Comparison of ENCODE assay signal across 12 mouse cellular contexts in the genomic region with DNA sequence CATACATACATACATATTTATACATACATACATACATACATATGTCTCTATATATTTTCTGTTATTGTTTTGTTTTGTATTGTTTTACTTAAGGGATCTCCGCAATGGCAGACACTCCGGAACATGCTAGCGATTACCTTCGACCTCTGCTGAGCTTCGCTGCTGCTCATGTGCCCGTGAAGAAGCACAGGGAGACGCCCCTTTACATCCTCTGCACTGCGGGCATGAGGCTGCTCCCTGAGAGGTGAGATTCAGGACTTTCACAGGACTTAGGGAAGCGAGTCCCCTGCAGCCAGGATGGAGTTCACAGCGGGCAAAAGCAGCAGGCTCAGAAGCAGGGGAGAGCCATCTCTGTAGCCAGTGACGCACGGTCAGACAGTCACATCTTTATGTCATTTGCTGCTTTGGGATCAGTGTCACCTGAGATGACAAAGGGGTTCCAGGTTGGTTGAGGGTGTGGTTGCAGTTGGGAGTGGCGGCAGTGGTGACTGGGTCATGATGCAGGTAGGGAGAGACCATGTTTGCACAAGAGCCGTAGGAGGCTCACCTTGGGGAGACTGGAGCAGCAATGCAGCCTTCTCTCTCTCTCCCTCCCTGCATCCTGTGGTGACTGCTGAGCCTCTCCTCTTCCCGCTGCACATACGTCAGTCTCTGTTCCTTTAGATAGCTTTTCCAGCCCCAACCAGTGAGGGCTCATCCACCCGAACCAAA.
"Had no signal": no experiment of that assay in that cellular context is flagged by ENCODE, and none has a peak within 500 bp of the region (broad histone marks: within the 10 kb centered on the region; RNA-seq: fewer than 3 reads in every experiment).

No protein-coding gene starts in this region.

- H3K27me3 ChIP-seq: liver, embryonic 15.5 days; neural tube, embryonic 15.5 days had no signal

- H3K9ac ChIP-seq: liver, embryonic 15.5 days; neural tube, embryonic 15.5 days had no signal

- H3K4me1 ChIP-seq: limb, embryonic 10.5 days; liver, embryonic 15.5 days; neural tube, embryonic 15.5 days had no signal

- DNase-seq: lung, adult 2 months; lung, postnatal 36 days; midbrain, embryonic 14.5 days; thymus, postnatal 36 days had no signal

- ATAC-seq: inflammation-experienced regulatory T-cells, adult 6 months; lung, postnatal 0 days had no signal

- H3K27ac ChIP-seq: kidney, postnatal 0 days; limb, embryonic 10.5 days; liver, embryonic 15.5 days; neural tube, embryonic 15.5 days had no signal

- H3K9me3 ChIP-seq: limb, embryonic 10.5 days; liver, embryonic 15.5 days; neural tube, embryonic 15.5 days had no signal

- H3K4me2 ChIP-seq: liver, embryonic 11.5 days; liver, embryonic 15.5 days; neural tube, embryonic 15.5 days had no signal

- H3K4me3 ChIP-seq: limb, embryonic 10.5 days; liver, embryonic 15.5 days; myocyte; neural tube, embryonic 15.5 days had no signal
